Mouse (Mus musculus) kidney, adult 2 months (tissue): ENCODE measurements at regions not wholly inside any gene's neighbourhood (a gene's known extent, or its start where the extent isn't known, plus 50 kb on each side); places are given as distances from the start of the nearest gene placed in this dataset.

ENCODE experiments used
- CTCF ChIP-seq: fragments of 200-500 bp; conservative IDR thresholded peaks from 2 replicates; pipeline ENCODE4 v1.5.1; 2011; ENCODE audit warnings: low read depth, mild to moderate bottlenecking, control low read depth, low read length, moderate library complexity, mixed read lengths; ENCODE audit not compliant: insufficient read depth, insufficient read length
- POLR2A ChIP-seq: fragments of 200-500 bp; IDR thresholded peaks from one replicate; pipeline ENCODE4 v1.6.1; 2011; ENCODE audit warnings: low read depth, low read length, control low read depth

DNA sequence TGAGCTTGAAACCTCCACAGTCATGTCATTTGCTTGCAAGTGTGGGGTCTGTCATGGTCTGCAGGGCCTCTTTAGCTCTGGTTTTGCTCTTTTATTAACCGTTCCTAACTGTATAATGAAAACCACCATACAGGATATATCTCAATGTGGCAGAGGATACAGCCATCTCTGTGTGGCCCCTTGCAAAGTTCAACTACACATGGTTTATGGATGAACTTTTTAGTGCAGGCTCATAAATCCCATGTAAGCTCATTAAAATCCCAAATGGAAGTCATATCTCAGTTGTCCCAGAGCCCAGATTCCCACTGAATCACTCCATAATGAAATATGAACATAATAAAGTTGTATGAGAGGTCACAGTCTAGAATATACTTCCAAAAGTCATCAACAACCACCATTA is 428.1 kb upstream of the Tbl1x start:
- TF ChIP-seq CTCF (no peak), POLR2A (no peak)
